Mouse (Mus musculus) embryo, embryonic 10 days (tissue): Measurements from ENCODE around the gene Cnksr1.
"Not testable (repeated sequence)": the region's sequence is repeated elsewhere in the genome, so short reads cannot be mapped to it uniquely, and the experiment has no call there.

Experiments used
- DNase-seq: peaks from one replicate; pipeline ENCODE4 v3.0.0-alpha.2; 2015; ENCODE audit warnings: low spot score

Cnksr1 gene

GRCm38 (mm10) chr4:134238279-134238651, at the start of gene Cnksr1:
Gene Cnksr1 (minus strand): TSS chr4:134238399.
- peak; percentile 35 for DNase-seq

- peak; percentile 92 for DNase-seq
Observed at GRCm38 (mm10) chr4:134287575-134288025, 49.4 kb upstream of the Cnksr1 start, which contains the start of gene Pdik1l. Gene Pdik1l (minus strand): TSS chr4:134287895.

- peak; percentile 89 for DNase-seq
Observed at GRCm38 (mm10) chr4:134287168-134287564, 49.0 kb upstream of the Cnksr1 start.

DNA sequence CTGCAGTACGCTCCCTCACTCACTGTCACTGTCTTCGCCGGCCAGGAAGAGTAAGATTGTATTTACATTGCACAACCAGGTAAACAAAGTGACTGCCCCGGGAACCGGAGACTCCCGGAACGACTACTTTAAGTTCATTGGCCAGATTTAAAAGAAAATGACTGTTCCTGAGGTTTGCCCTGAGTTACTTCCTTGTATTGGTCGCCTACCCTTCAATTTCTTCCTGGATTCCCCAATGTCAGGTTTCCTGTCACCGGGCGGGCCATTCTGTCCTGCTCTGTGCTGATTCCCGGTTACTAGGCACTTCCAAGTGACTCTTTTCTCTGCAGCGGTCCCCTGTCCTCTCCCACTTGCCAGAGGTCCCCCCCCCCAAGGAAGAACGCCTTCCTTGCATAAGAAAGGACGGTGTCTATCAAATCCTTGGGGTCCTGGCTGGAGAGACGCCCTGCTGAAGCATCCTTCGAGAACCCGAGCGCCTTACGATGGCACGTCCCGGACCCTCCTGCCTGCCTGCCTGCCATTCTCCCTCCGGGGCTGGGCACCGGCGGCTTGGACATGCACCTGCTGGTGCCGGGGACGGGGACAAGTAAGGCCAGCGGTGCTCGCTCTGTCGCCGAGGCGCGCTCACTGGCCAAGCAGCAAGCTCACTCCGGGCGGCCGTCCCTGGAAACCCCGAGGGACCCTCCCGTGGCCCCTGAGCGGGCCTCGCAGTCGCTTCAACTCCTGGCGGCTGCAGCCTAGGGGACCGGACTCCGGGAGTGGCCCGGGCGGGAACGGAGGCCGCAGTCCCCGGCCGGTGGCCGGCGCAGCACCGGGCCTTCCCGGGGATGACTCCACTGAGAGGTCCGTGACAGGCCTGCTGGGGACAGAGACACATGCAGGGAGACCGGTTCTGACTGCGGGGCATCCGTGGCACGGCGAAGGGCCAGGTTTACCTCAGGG, 48.3 kb upstream of the Cnksr1 start:
- DNase-seq, result peak; percentile 46

- no peak for DNase-seq
Observed at GRCm38 (mm10) chr4:134284942-134285341, 46.7 kb upstream of the Cnksr1 start.

DNA sequence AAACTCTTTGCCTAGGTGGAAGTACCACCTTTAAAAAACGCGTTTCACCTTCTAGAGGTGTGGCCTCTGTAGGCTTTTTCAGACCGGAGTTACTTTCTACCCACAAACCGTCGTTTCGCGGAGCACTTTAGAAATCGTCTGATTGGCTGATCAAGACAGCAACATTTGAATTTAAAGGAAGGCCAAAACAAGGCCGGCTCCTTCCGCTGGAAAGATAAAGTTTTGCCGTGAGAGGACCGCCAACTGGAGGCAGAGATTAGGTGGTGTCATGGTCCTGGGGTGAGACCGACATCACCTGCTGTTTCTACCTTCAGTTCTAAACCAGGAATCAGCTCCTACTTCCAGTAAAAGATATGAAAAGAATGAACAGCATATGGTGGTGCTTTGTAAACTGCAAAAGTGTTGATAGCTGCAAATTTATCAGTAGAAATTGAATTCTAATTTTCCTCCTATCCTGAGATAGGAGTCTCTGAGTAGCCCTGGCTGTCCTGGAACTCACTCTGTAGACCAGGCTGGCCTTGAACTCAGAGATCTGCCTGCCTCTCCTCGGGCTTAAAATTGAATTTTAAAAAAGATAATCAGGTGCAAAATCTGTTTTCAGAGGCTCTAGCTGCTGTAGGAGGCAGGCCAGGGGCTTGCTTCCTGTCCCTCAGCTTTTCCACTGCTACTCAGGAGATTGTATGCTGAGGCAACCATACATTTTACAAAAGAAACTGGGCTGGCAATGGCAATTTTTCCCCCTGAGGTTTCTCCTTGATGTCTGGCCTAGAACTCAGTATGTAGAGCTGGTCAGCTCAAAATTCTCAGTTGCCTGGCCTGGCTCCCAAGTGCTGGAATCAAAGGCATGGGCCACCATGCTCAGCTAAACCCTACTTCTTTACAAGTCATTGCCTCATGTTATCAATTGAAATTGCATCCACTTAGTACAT, 35.5 kb upstream of the Cnksr1 start:
- DNase-seq, result peak; percentile 69

DNA sequence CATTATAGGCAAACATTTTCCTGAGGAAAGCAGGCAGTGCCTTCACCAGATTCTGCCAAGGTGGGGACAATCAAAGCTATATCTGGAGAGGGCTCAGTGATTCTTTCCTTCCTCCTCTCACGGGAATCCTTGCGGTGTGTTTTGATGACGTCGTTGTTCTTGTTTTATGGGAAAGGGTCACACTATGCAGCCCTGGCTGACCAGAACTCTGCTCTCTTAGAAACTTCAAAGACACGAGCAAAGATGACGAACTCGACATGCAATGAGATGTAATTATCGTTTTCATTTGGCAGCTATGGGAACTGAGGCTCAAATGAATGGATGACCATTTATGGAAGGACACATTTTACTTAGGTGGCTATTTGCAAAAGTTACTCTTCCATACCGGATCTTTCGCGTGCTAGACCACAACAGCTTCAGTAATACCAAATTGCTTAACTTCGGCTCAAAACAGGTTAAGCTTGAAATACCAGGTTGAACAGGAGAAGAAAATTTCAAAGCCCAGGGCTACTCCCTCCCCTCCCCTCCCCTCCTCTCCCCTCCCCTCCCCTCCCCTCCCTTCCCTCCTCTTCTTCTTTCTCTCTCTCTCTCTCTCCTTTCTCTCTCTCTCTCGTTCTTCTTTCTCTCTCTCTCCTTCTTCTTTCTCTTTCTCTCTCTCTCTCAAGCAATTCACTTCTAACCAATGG, 34.7 kb upstream of the Cnksr1 start:
- peak; percentile 15 for DNase-seq

- DNase-seq, result no peak
Observed at GRCm38 (mm10) chr4:134271979-134272378, 33.8 kb upstream of the Cnksr1 start.

DNA sequence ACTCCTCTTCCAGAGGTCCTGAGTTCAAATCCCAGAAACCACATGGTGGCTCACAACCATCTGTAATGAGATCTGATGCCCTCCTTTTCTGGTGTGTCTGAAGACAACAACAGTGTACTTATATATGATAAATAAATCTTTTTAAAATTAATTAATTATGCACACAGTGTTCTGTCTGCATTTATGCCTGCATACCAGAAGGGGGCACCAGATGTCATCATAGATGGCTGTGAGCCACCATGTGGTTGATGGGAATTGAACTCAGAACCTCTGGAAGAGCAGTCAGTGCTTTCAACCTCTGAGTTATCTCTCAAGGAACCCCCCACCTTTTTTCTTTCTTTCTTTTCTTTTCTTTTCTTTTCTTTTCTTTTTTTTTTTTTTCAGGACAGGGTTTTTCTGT, 31.4 kb upstream of the Cnksr1 start:
- not testable (repeated sequence) for DNase-seq

DNA sequence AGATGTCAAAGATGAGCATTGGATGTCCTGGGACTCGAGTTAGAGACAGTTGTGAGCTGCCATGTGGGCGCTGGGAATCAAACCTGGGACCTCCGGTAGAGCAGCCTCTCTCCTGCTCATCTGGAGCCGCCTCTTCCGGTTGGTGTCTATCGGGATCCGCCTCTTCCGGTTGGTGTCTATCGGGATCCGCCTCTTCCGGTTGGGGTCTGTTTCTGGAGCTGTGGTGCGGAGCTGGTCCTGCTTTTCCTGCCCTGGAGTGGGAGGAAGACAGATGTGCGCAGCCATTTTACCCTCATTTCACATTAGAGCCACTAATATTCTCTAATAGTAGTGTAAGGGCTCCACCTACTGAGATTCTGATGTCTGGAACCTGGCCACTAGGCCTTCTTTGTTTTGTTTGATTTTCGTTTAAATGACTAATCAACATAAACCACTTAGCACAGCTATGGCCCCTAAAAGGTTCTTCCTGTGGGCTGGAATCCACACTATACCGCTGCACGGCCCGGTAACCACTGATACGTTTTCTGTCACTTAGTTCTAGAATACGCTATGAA, 30.0 kb upstream of the Cnksr1 start:
- no peak for DNase-seq

DNA sequence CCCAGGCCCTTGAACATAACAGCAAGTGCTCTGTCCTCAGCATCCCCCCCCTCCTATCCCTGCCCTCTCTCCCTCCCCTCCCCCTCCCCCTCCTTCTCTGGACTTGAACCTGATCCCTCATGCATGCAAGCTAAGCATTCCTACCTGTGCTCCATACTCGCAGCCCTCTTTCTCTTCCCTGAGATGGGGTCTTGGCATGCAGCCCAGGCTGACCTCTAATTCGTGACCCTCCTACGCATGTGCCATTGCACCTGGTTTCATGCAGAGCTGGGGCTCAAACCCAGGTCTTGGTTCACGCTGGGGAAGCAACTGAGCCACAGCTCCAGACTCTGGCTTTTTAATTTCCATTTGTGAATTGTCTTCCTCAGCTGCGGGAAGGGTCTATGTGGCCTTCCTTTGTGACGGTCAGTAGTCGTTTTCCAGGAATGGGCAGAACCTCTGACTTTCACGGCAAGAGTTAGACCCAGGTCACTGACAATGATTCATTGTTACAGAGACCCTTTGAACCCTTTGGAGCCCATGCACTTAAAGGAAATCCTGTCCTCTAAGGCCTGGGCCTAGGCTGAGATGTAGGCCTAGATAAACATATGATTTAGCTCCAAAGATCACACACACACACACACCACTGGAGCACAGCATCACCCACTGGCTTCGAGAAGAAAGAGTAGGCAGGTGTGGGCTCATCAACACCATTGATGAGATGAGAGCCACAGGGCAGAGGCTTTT, 27.8 kb upstream of the Cnksr1 start:
- DNase-seq, result no peak

DNA sequence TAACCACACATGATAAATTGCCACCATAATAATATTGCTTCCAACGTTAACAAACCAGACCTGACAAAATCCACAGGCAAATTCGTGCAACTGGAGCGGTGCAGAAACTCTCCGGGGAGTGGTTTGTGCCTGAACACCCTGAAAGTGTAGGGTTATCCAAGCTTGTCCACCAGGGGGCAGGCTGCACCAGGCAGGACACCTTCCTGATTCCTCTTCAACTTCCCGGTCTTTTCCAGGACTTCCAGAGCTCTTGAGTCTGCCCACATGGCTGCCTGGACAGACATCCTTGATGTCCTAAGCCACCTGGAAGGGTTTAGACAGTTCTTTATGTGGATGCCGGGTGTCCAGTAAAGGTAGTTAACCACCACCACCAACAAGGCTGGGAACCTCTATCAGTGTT, 25.0 kb upstream of the Cnksr1 start:
- peak; percentile 70 for DNase-seq

DNA sequence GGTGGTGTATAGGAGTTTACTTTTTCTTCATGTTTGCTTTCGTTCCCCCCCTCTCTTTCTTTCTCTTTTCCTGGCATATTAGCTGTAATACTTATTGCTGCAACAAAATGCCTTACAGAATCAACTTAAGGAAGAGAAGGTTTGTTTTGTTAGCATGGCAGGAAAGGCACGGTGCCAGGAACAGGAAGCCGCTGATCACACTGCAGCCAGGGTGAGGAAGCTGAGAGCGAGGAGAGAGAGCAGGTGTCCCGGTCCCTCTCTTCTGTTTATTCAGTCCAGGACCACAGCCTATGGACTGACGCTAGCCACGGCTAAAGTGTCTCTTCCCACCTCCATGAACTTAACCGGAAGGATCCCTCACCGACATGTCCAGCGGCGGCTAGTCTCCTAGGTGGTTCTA, 20.2 kb upstream of the Cnksr1 start:
- DNase-seq, result no peak

DNA sequence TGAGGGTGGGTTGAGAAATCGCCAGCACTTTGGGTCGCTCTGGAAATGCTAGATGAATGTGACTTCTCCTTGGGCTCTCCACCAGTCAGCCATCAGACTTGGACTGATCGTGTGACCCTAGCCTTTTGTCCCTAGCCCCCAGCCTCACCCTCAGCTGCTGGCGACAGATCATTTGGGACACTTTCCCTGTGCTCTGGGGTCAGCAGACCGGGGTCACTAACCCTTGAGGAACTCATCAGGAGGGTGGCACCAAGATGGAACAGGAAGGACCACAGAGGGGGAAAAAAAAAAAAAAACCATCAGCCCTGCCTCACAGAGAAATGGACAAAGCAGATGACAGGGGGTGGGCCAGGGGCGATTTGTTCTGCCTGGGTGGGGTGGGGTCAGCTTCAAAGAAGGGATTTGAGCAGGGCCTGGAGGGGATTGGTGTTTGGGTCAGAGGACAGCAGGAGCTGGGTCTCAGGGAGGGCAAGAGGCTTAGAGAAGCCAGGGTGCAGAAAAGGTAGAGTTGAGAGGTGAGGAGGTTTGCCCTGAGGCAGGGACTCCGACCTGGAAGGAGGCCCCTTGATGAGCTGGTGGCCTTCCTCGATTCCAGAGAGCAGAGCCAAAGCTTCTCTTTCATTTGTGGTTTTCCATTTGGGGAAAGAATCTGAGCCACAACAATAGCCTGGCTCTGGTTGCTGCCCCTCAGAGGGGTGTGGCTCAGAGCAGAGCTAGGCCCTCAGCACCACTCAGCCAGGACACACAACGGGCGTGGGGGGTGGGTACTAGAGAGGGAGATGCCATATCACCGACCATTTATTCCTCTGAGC, 19.2 kb upstream of the Cnksr1 start:
- DNase-seq, result peak; percentile 79

- DNase-seq, result peak; percentile 65
Observed at GRCm38 (mm10) chr4:134256407-134257197, 18.4 kb upstream of the Cnksr1 start.

GRCm38 (mm10) chr4:134255854-134256253, 17.7 kb upstream of the Cnksr1 start:
- DNase-seq, result no peak

GRCm38 (mm10) chr4:134254835-134255234, 16.6 kb upstream of the Cnksr1 start:
- no peak for DNase-seq

DNA sequence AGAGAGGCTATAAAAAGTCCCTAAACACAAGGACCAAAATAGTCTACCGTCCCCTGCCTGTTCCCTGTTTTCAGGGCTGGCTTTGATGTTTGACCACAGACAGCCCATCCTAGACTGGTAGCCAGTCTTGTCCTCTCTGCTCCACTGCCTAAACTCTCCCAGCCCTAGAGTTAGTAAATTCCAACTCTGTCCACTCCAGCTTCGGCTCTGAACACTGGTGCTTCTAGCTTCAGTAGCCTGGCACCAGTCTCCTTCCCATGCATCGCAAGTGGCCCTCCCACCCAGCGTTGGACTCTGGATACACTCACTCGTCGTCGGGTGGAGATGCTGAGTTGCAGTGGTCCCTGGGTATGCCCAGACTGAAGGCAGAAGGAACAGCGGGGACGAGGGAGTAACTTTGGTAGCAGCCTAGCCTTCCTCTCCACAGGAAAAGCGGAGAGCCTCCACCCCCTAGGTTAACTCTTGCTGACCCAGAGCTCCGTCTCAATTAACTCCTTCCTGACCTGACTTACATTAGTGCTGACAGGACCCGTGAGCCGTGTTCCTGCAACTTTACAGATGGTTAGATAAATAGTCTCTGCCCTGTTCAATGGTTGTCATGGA, 15.6 kb upstream of the Cnksr1 start, which contains the start of gene Grrp1:
Grrp1 (minus strand) TSS at position 385 of the 603 bp plus-strand sequence.
- peak; percentile 75 for DNase-seq
